Mouse (Mus musculus): ENCODE results near the gene Cdca7. TPM values are rescaled to one million over a fixed set of nuclear protein-coding genes. Genes with fewer than 3 reads are reported as not detected.

Gene Cdca7
- polyA plus RNA-seq, 1 experiment from 2014 or later: 30.2 TPM

- Histone ChIP-seq H3K4me3 (peak overlapping the region; percentile 28), H3K4me1 (replicated peaks) (peaks cover 12% of the 10 kb centered on the region), H3K4me2 (peak overlapping the region; percentile 61), H3K27ac (peak overlapping the region; percentile 52), H3K27me3 (peaks cover 50% of the 10 kb centered on the region), H3K9ac (peak overlapping the region; percentile 67), H3K9me3 (no peaks in the 10 kb centered on the region), H3K36me3 (no peaks in the 10 kb centered on the region)
- 2% methylated on average over 23 of the region's 23 CpGs for WGBS
- 0 out of 2 replicates have a peak, but pooled peaks have one; percentile 32 for ATAC-seq (ENCODE audit: low FRiP score)
Measured at GRCm38 (mm10) chr2:72499074-72499721, 23.2 kb downstream of the Cdca7 start.

- Histone ChIP-seq H3K9ac (no peak overlapping the region; the same call in 1 of the 2 replicates), H3K27me3 (peaks cover 51% of the 10 kb centered on the region)
Measured at GRCm38 (mm10) chr2:72499782-72500411, 23.9 kb downstream of the Cdca7 start.

GRCm38 (mm10) chr2:72502041-72502813 lies 26.3 kb downstream of the Cdca7 start:
- H3K4me1 ChIP-seq (replicated peaks): peaks cover 12% of the 10 kb centered on the region
- peaks cover 50% of the 10 kb centered on the region for H3K27me3 ChIP-seq
- H3K4me3 ChIP-seq: no peak overlapping the region
- no peak overlapping the region for H3K4me2 ChIP-seq
- H3K36me3 ChIP-seq: no peaks in the 10 kb centered on the region
- H3K9ac ChIP-seq: no peak overlapping the region
- H3K9me3 ChIP-seq: no peaks in the 10 kb centered on the region
- ATAC-seq (ENCODE audit: low FRiP score): no peak
- WGBS: 91% methylated on average over 16 of the region's 16 CpGs
- H3K27ac ChIP-seq: no peak overlapping the region

More at GRCm38 (mm10) chr2:72499782-72500411, 23.9 kb downstream of the Cdca7 start:
- Histone ChIP-seq H3K4me3 (peak overlapping the region; percentile 28), H3K4me1 (replicated peaks) (peaks cover 12% of the 10 kb centered on the region), H3K9me3 (no peaks in the 10 kb centered on the region), H3K4me2 (peak overlapping the region; percentile 61), H3K36me3 (no peaks in the 10 kb centered on the region), H3K27ac (no peak overlapping the region)
- WGBS: 8% methylated on average over 8 of the region's 8 CpGs
- ATAC-seq (ENCODE audit: low FRiP score): no peak

- no peak overlapping the region for H3K27ac ChIP-seq
- no peaks in the 10 kb centered on the region for H3K9me3 ChIP-seq
- peaks cover 42% of the 10 kb centered on the region for H3K27me3 ChIP-seq
- H3K4me2 ChIP-seq: no peak overlapping the region
- no peak overlapping the region for H3K9ac ChIP-seq
- H3K4me1 ChIP-seq (replicated peaks): peaks cover 22% of the 10 kb centered on the region
- H3K36me3 ChIP-seq: no peaks in the 10 kb centered on the region
- no peak overlapping the region for H3K4me3 ChIP-seq
- no peak for ATAC-seq (ENCODE audit: low FRiP score)
- 23% methylated on average over 9 of the region's 9 CpGs for WGBS
Measured at GRCm38 (mm10) chr2:72503646-72504045, 27.7 kb downstream of the Cdca7 start.

- 26% methylated on average over 18 of the region's 18 CpGs for WGBS
- no peak for ATAC-seq (ENCODE audit: low FRiP score)
- H3K9ac ChIP-seq: peak overlapping the region; percentile 35; the same call in 1 of the 2 replicates
Measured at GRCm38 (mm10) chr2:72507855-72508635, 32.1 kb downstream of the Cdca7 start.

GRCm38 (mm10) chr2:72508891-72509290 lies 32.9 kb downstream of the Cdca7 start:
- whole genome bisulfite sequencing: 93% methylated on average over 8 of the region's 8 CpGs
- ATAC-seq (ENCODE audit: low FRiP score): no peak

More at GRCm38 (mm10) chr2:72507855-72508635, 32.1 kb downstream of the Cdca7 start:
- H3K4me2 ChIP-seq: peak overlapping the region; percentile 29
- H3K27ac ChIP-seq: no peak overlapping the region
- no peaks in the 10 kb centered on the region for H3K36me3 ChIP-seq
- peaks cover 24% of the 10 kb centered on the region for H3K27me3 ChIP-seq
- H3K4me1 ChIP-seq (replicated peaks): peaks cover 12% of the 10 kb centered on the region
- H3K4me3 ChIP-seq: no peak overlapping the region
- no peaks in the 10 kb centered on the region for H3K9me3 ChIP-seq

GRCm38 (mm10) chr2:72515526-72515925 lies 39.6 kb downstream of the Cdca7 start:
- Histone ChIP-seq H3K9ac (no peak overlapping the region), H3K27me3 (peaks cover 52% of the 10 kb centered on the region), H3K4me2 (no peak overlapping the region), H3K4me1 (replicated peaks) (peaks cover 12% of the 10 kb centered on the region), H3K9me3 (no peaks in the 10 kb centered on the region), H3K27ac (no peak overlapping the region), H3K4me3 (no peak overlapping the region), H3K36me3 (no peaks in the 10 kb centered on the region)
- 30% methylated on average over 7 of the region's 7 CpGs for WGBS
- no peak for ATAC-seq (ENCODE audit: low FRiP score)

More at GRCm38 (mm10) chr2:72508891-72509290, 32.9 kb downstream of the Cdca7 start:
- H3K36me3 ChIP-seq: no peaks in the 10 kb centered on the region
- no peaks in the 10 kb centered on the region for H3K9me3 ChIP-seq
- peaks cover 12% of the 10 kb centered on the region for H3K4me1 ChIP-seq (replicated peaks)
- H3K27me3 ChIP-seq: peaks cover 15% of the 10 kb centered on the region
- no peak overlapping the region for H3K9ac ChIP-seq
- no peak overlapping the region for H3K4me2 ChIP-seq
- H3K27ac ChIP-seq: no peak overlapping the region
- H3K4me3 ChIP-seq: no peak overlapping the region

- no peaks in the 10 kb centered on the region for H3K9me3 ChIP-seq
- 13% methylated on average over 17 of the region's 17 CpGs for WGBS
- peak; percentile 54; the same call in 1 of the 2 replicates for ATAC-seq (ENCODE audit: low FRiP score)
- H3K4me1 ChIP-seq (replicated peaks): peaks cover 12% of the 10 kb centered on the region
- no peaks in the 10 kb centered on the region for H3K36me3 ChIP-seq
- H3K4me2 ChIP-seq: peak overlapping the region; percentile 37; the same call in 1 of the 2 replicates
- peak overlapping the region; percentile 35; the same call in 1 of the 2 replicates for H3K9ac ChIP-seq
- H3K27me3 ChIP-seq: peaks cover 54% of the 10 kb centered on the region
- no peak overlapping the region for H3K4me3 ChIP-seq
- H3K27ac ChIP-seq: no peak overlapping the region
Measured at GRCm38 (mm10) chr2:72515971-72516719, 40.2 kb downstream of the Cdca7 start.

- no peak overlapping the region for H3K9ac ChIP-seq
- H3K4me2 ChIP-seq: peak overlapping the region; percentile 37; the same call in 1 of the 2 replicates
- no peak overlapping the region for H3K4me3 ChIP-seq
- WGBS: 32% methylated on average over 8 of the region's 8 CpGs
- no peaks in the 10 kb centered on the region for H3K9me3 ChIP-seq
- no peaks in the 10 kb centered on the region for H3K36me3 ChIP-seq
- peaks cover 55% of the 10 kb centered on the region for H3K27me3 ChIP-seq
- H3K27ac ChIP-seq: no peak overlapping the region
- no peak for ATAC-seq (ENCODE audit: low FRiP score)
- peaks cover 12% of the 10 kb centered on the region for H3K4me1 ChIP-seq (replicated peaks)
Measured at GRCm38 (mm10) chr2:72516720-72517089, 40.7 kb downstream of the Cdca7 start.

GRCm38 (mm10) chr2:72524022-72524421 lies 48.1 kb downstream of the Cdca7 start:
- H3K9ac ChIP-seq: no peak overlapping the region
- no peaks in the 10 kb centered on the region for H3K9me3 ChIP-seq
- no peak overlapping the region for H3K4me2 ChIP-seq
- ATAC-seq (ENCODE audit: low FRiP score): no peak
- H3K27ac ChIP-seq: no peak overlapping the region
- H3K27me3 ChIP-seq: peaks cover 30% of the 10 kb centered on the region
- no peak overlapping the region for H3K4me3 ChIP-seq
- 58% methylated on average over 12 of the region's 12 CpGs for WGBS
- H3K36me3 ChIP-seq: no peaks in the 10 kb centered on the region
- H3K4me1 ChIP-seq (replicated peaks): peaks cover 3% of the 10 kb centered on the region

GRCm38 (mm10) chr2:72525556-72525955 lies 49.6 kb downstream of the Cdca7 start:
- Histone ChIP-seq H3K4me3 (no peak overlapping the region), H3K4me2 (no peak overlapping the region), H3K9me3 (no peaks in the 10 kb centered on the region), H3K36me3 (no peaks in the 10 kb centered on the region), H3K27ac (no peak overlapping the region), H3K27me3 (peaks cover 16% of the 10 kb centered on the region; the same call in 1 of the 2 replicates), H3K9ac (no peak overlapping the region), H3K4me1 (replicated peaks) (peaks cover 14% of the 10 kb centered on the region)
- ATAC-seq (ENCODE audit: low FRiP score): no peak
- 84% methylated on average over 3 of the region's 3 CpGs for WGBS
